Mouse (Mus musculus) lung, adult 2 months (tissue): ENCODE results near the gene Tenm4. TPM values are rescaled to one million over a fixed set of nuclear protein-coding genes. Genes with fewer than 3 reads are reported as not detected.

Source experiments
- DNase-seq: peaks from one replicate; pipeline ENCODE4 v3.0.0; 2022
- H3K4me1 ChIP-seq: fragments of 200-500 bp; 2 replicates; pipeline ENCODE4 v1.6.1; 2011; ENCODE audit warnings: low read length; ENCODE audit not compliant: control insufficient read depth, insufficient read depth
- H3K4me3 ChIP-seq: fragments of 200-500 bp; replicated peaks from 2 replicates; pipeline ENCODE3; 2011; ENCODE audit warnings: low read depth, mild to moderate bottlenecking, control low read depth, low read length; ENCODE audit errors: extremely low read depth
- CTCF ChIP-seq: fragments of 200-500 bp; IDR thresholded peaks from 2 replicates; pipeline ENCODE4 v1.5.1; 2011; ENCODE audit warnings: mild to moderate bottlenecking, low read length, control low read depth; ENCODE audit not compliant: insufficient read depth
- POLR2A ChIP-seq: fragments of 200-500 bp; IDR thresholded peaks from 2 replicates; pipeline ENCODE4 v1.6.1; 2011; ENCODE audit warnings: low read depth, mild to moderate bottlenecking, control low read depth, low read length, borderline replicate concordance; ENCODE audit errors: extremely low read depth
- WGBS: fragments of 180-500 bp; shearing (Covaris S2); methylation state at CpG from one replicate; pipeline ENCODE4 v1.1.7; 2018; 5-methylcytosine and 5-hydroxymethylcytosine counted together
- polyA plus RNA-seq: library from polyadenylated mRNA; depleted of rRNA; stranded (reverse); fragments of >200 nt; gene quantifications from 2 replicates; pipeline ENCODE4 v1.2.3, GENCODE M21; 2012

Gene Tenm4
- polyA plus RNA-seq, 1 experiment: 0.98 TPM

DNA sequence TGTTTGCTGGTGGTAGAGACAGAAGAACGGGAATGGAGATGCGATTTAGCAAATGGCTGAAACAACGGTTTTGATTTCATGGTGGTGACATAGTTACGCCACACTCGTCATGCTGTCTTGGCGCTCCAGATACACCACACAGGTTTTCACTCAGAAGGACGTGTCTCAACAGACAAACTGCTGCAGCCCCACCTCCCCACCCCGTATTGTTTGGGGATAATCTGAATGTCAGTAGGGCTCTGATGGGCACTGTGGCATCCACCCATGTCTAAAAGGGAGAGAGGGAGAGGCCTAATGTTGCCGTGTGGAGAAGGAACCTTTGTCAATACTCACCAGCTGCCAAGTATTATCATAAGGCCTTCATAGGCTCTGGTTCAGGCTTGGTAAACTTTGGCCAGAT is 14.4 kb downstream of the Tenm4 start:
- Histone ChIP-seq H3K4me3 (no peak overlapping the region), H3K4me1 (no peaks in the 10 kb centered on the region)
- WGBS: 87% methylated on average over 9 of the region's 9 CpGs
- no peak for DNase-seq
- TF ChIP-seq CTCF (no peak), POLR2A (no peak)

DNA sequence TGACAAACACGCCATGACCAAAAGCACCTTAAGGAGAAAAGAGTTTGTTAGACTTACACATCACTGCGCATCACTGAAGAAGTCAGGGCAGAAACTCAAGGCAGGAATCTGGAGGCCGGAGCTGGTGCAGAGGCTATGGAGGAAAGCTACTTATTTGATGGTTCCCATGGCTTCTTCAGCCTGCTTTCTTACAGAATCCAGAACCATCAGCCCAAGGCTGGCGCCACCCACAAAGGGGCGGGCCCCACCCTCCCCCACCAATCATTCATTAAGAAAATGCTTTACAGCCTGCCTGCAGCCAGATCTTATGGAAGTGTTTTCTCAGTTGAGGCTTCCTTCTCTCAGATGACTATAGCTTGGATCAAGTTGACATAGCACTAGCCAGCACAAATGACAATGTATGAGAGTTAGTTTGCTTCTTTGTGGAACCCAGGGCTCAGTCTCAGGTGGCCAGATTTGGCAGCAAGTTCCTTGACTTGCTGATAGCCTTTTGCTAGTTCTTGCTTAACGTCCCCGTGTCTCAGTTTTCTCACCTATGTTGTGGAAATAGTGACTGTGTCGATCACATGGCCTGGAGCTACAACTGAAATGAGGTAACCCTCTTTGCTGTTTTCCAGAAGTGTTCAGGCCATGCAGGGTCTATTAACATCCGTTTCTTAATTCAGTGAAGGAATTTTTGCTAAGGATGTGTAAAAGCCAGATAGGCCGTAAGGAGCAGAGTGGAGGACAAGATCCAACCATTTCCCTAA is 32.9 kb downstream of the Tenm4 start:
- TF ChIP-seq POLR2A (no peak), CTCF (no peak)
- WGBS: 74% methylated on average over 10 of the region's 10 CpGs
- no peak overlapping the region for H3K4me3 ChIP-seq
- no peaks in the 10 kb centered on the region for H3K4me1 ChIP-seq
- no peak for DNase-seq

DNA sequence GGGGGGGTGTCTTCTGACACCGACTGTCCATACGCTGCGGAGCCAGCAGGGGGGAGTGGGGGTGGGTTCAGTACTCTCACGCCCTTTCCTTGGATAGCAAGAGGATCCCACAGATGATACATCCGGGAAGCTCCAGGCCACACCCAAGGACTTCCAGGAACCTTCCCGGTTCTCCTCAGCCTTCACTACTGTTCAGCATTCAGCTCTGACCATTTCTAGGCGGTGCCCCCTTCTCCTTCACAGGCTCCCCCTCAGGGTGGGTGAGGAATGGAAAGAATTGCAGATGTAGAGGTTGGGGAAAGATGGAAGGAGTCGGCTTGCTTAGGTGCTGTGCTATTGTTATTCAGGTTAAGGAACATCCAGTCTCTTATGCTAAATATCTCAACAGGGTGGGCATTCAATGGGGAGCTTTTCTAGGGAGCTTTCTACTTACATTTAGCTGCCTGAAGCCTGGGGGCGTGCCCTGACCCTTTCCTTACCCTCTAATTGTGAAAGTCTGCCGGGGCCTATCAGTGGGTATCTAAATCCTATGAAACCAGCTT is 33.8 kb downstream of the Tenm4 start:
- TF ChIP-seq POLR2A (no peak), CTCF (no peak)
- DNase-seq: no peak
- no peaks in the 10 kb centered on the region for H3K4me1 ChIP-seq
- H3K4me3 ChIP-seq: no peak overlapping the region
- WGBS: 43% methylated on average over 10 of the region's 10 CpGs

DNA sequence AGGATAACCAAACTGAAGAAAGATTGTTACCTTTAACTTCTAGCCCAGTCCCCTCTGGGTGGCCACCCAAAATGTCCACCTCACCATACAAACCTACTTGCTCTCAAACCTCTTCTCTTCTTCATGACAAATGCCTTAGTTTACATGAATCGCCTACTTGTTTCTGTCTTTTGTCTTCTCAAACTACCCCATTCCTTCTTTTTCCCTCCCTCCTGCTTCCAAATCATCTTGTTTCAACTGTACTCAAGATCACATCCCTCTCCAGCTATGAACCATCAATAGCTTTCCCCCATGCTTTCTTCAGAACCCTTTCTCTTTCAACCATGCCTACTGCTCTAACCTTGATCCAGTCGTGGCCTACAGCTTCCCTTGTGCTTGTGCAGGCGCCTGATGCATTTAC is 36.0 kb downstream of the Tenm4 start:
- WGBS: 76% methylated on average over 3 of the region's 3 CpGs
- H3K4me3 ChIP-seq: no peak overlapping the region
- peaks cover 10% of the 10 kb centered on the region for H3K4me1 ChIP-seq
- no peak for DNase-seq
- TF ChIP-seq POLR2A (no peak), CTCF (no peak)

DNA sequence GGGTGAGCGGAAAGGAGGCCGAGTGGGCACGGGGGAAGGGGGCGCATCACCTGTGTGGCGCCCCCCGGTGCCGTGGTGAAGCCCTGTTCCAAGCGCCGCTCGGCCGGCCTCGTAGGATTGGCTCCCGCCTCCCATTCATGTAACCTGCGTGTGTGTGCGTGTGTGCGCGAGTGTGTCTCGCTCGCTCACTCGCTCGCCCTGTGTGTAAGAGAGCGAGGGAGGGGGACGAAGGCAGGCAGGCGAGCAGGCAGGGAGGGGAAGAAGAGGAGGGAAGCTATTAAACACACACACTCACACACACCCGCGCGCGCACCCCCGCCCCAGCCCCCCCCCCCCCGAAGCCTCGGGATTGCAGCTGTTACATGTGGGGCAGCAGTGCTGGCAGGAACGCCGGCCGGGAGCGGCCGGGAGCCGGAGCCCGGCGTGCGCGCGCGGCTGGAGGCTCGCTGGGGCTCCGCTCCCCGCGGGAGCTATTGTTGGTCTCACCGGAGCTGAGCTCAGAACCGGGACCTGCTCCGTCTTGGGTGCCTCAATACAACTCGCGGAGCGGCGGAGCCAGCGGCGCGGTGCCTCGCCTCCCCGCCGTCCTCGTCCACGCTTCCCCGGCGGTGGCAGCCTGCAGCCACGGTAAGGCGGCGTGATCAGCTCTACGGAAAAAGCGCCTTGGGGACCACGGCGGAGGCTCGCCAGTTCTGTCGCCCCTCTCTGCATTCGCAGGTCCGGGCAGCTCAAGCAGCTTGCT is 38.9 kb downstream of the Tenm4 start:
- WGBS: 2% methylated on average over 63 of the region's 75 CpGs

DNA sequence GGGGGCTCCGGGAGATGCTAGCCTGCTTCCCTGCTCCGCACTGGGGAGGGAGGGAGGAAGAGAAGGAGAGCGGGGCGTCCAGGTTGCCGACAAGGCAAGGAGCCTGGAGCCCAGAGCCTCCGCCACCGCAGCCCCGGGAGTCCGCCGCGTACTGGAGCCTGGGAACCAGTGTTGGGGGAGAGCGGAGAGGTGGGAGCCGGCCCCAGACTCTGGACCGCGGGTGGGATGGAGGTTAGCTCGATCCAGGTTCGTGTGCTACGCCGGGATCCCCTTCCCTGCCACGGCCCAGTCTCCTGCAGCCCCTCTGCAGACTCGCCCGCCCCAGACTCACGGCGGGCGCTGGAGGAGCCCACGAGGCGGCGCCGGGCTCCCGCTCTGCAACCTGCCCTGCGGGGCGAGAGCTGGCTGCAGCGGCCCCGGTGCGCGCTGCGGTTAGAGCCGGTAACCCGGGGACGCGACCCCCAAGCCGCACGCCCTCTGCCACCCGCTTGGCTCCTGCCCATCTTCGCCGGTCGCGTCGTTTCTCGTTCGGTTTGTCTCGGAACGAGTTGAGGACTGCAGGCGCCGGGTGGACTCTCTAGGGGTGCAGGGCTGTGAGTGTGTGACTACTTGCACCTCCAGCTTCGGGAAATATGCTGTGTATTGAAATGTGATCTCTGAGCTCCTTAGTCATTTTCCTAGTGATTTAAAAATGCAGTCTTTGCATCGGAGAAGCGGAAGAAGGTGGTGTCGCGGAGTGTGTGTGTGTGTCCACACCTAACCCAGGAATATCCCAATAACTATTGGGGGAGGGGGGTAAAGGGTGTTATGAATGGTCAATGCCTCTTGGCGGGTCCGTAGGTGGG is 39.7 kb downstream of the Tenm4 start:
- DNase-seq: peak; percentile 20
- TF ChIP-seq POLR2A (no peak), CTCF (no peak)
- peaks cover 14% of the 10 kb centered on the region for H3K4me1 ChIP-seq
- WGBS: under 1% methylated on average over 62 of the region's 62 CpGs
- peak overlapping the region; percentile 45 for H3K4me3 ChIP-seq

More for the DNA sequence above, 38.9 kb downstream of the Tenm4 start:
- peak overlapping the region; percentile 45 for H3K4me3 ChIP-seq
- DNase-seq: peak; percentile 35
- TF ChIP-seq POLR2A (no peak), CTCF (no peak)
- H3K4me1 ChIP-seq: peaks cover 14% of the 10 kb centered on the region

DNA sequence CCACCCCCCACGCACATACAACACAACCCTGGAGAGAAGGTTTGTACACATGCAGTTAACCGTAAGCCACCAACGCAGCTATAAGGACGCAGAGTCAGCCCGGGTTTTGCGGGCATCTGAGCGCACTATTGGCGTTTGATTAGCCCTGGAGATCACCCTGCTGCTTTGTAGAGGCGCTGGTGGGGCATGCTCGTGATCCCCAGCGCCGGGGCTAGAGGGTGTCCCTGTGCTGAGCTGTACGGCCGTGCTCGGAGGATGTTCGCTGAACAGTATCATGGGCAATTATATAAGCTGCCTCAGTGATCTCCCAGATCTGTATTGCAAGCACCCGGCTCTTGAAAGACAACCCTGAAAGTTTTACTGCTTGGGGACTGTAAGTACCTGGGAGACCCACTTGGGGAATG is 40.6 kb downstream of the Tenm4 start:
- 2% methylated on average over 17 of the region's 17 CpGs for WGBS
- Histone ChIP-seq H3K4me3 (peak overlapping the region; percentile 21), H3K4me1 (peaks cover 14% of the 10 kb centered on the region)
- TF ChIP-seq CTCF: no peak
- no peak for TF ChIP-seq POLR2A
- DNase-seq: peak; percentile 10

DNA sequence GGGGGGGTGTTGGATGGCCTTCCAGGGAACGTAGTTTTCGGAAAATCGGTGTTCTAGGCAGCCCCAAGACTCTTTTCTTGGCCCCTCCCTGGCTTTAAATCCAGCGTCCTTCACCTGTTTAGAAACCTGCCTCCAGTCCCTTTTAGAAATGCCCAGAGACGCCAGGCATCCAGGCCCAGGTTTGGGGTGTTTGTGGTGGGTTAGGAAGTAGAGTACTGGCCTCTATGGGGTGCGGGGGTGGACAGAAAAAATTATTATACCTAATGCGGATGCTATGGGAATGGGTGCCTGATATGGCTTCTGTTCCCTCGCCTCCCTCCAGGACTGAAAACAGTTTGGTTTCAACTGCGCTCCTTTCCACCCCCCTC is 41.2 kb downstream of the Tenm4 start:
- TF ChIP-seq POLR2A: no peak
- WGBS: 5% methylated on average over 9 of the region's 9 CpGs
- Histone ChIP-seq H3K4me1 (peaks cover 14% of the 10 kb centered on the region), H3K4me3 (peak overlapping the region; percentile 41)
- DNase-seq: no peak

DNA sequence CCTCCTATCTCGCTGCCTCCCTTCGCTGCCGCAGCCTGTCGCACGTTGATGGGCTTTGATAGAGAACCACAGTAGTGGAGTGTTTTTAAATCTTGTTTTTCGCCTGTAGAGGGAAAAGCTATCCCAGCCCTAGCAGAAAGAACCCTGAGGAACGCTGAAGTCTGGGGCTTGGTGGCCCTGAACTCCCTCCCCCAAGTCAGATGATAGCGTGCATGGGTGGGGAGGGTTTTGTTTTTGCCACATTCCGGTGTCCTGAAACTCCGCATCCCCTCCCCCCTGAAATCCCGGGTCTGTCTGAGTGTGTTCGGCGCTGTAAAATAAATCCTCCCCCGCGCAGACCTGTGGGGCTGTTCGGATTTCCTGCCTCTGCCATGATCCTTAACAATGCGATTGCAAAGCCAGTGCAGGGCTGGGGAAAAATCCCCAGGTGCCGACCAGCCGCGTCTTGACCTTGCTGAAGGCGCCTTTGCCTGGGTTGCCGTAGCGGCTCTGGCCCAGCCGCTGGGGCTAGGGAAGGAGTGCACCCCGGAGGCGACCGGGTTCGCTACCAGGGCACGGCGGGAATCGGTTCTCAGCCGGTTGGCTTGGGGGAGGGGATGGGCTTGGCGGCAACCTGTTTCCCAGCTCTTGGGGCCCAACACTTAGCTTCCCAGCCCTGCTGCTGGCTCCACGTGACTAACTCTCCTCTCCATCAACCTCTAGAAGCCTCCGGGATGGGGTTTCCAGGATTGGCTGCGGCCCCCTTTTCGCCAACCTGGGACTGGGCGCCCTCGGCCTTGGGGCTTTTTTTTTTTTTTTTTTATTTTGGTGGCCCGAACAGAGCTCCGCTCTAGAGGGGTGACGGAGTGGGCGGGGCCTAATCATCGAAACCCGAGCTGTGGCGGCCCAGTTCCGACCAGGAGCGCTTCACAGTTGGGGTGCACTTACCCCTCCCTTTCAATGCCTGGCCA is 41.8 kb downstream of the Tenm4 start:
- 2% methylated on average over 48 of the region's 48 CpGs for WGBS
- H3K4me1 ChIP-seq: peaks cover 14% of the 10 kb centered on the region
- H3K4me3 ChIP-seq: peak overlapping the region; percentile 41
- TF ChIP-seq CTCF (no peak), POLR2A (no peak)
- peak; percentile 40 for DNase-seq
